Mouse (Mus musculus) c-Kit-positive CD71-negative TER-119-negative erythroid progenitor cells, embryonic 14.5 days (primary cell): ENCODE results near the gene Nfat5.

ENCODE experiments used
- DNase-seq: peaks from one replicate; pipeline ENCODE4 v3.0.0-alpha.2; 2013; ENCODE audit warnings: low read depth

Gene Nfat5

GRCm38 (mm10) chr8:107397665-107398064 lies 104.4 kb downstream of the Nfat5 start:
- no peak for DNase-seq

- DNase-seq, result no peak
Observed at GRCm38 (mm10) chr8:107399495-107399894, 106.2 kb downstream of the Nfat5 start.

GRCm38 (mm10) chr8:107401866-107402265 lies 108.6 kb downstream of the Nfat5 start:
- DNase-seq, result no peak

GRCm38 (mm10) chr8:107403038-107403781 lies 109.9 kb downstream of the Nfat5 start, which contains the start of gene Nqo1:
Gene Nqo1 (minus strand): TSS chr8:107403206.
- peak; percentile 62 for DNase-seq

- DNase-seq, result no peak
Observed at GRCm38 (mm10) chr8:107404057-107404456, 110.8 kb downstream of the Nfat5 start.

- DNase-seq, result no peak
Observed at GRCm38 (mm10) chr8:107405935-107406334, 112.7 kb downstream of the Nfat5 start.

- DNase-seq, result no peak
Observed at GRCm38 (mm10) chr8:107411391-107411790, 118.1 kb downstream of the Nfat5 start.

GRCm38 (mm10) chr8:107412552-107412951 lies 119.3 kb downstream of the Nfat5 start:
- no peak for DNase-seq

GRCm38 (mm10) chr8:107413881-107414280 lies 120.6 kb downstream of the Nfat5 start:
- DNase-seq, result no peak

- DNase-seq, result no peak
Observed at GRCm38 (mm10) chr8:107417001-107417400, 123.7 kb downstream of the Nfat5 start.

- DNase-seq, result no peak
Observed at GRCm38 (mm10) chr8:107424176-107424575, 130.9 kb downstream of the Nfat5 start.

GRCm38 (mm10) chr8:107424597-107425229 lies 131.4 kb downstream of the Nfat5 start, which contains the start of gene Nob1:
Gene Nob1 (minus strand): TSS chr8:107425051.
- peak; percentile 98 for DNase-seq

GRCm38 (mm10) chr8:107425230-107425597 lies 131.9 kb downstream of the Nfat5 start:
- DNase-seq, result no peak
